Mouse (Mus musculus): Measurements from ENCODE around the gene Tmem59l.

- TF ChIP-seq POLR2A (IDR thresholded peaks at IDR 0.05; ENCODE audit: low read depth, low read length): no peak
- no peak for TF ChIP-seq CTCF (IDR thresholded peaks at IDR 0.05; ENCODE audit: extremely low read depth, insufficient read length, insufficient replicate concordance, low read depth, low read length)
Observed at GRCm38 (mm10) chr8:70471856-70472255, 15.3 kb downstream of the Tmem59l start.
